Mouse (Mus musculus): ENCODE results near the gene Rps2. TPM values are rescaled to one million over a fixed set of nuclear protein-coding genes. Genes with fewer than 3 reads are reported as not detected.

Rps2 gene
- polyA plus RNA-seq, 1 experiment from 2014 or later, result 1,116 TPM

- no peak overlapping the region for H3K27ac ChIP-seq
Measured at GRCm38 (mm10) chr17:24687146-24687595, 30.7 kb upstream of the Rps2 start.

GRCm38 (mm10) chr17:24687599-24687998 is 30.3 kb upstream of the Rps2 start:
- 18% methylated on average over 23 of the region's 23 CpGs for WGBS
- no peak for ATAC-seq (ENCODE audit: insufficient number of reproducible peaks, insufficient read depth, low FRiP score, low TSS enrichment)
- no peak overlapping the region for H3K27ac ChIP-seq
- peak overlapping the region; percentile 32 for H3K4me3 ChIP-seq
- peaks cover 10% of the 10 kb centered on the region; the same call in 1 of the 2 replicates for H3K4me1 ChIP-seq
- peaks cover 7% of the 10 kb centered on the region for H3K36me3 ChIP-seq
- no peak overlapping the region for H3K9ac ChIP-seq
- H3K27me3 ChIP-seq, result peaks cover 49% of the 10 kb centered on the region
- H3K4me2 ChIP-seq (replicated peaks), result peak overlapping the region; percentile 47
- no peaks in the 10 kb centered on the region for H3K9me3 ChIP-seq

More at GRCm38 (mm10) chr17:24687146-24687595, 30.7 kb upstream of the Rps2 start:
- Histone ChIP-seq H3K4me2 (replicated peaks) (peak overlapping the region; percentile 47), H3K4me3 (peak overlapping the region; percentile 32), H3K9me3 (no peaks in the 10 kb centered on the region), H3K27me3 (peaks cover 49% of the 10 kb centered on the region), H3K36me3 (peaks cover 7% of the 10 kb centered on the region; the same call in 1 of the 2 replicates), H3K4me1 (peaks cover 10% of the 10 kb centered on the region; the same call in 1 of the 2 replicates), H3K9ac (no peak overlapping the region)
- ATAC-seq (ENCODE audit: insufficient number of reproducible peaks, insufficient read depth, low FRiP score, low TSS enrichment), result no peak
- 2% methylated on average over 25 of the region's 25 CpGs for WGBS

GRCm38 (mm10) chr17:24689251-24690081 is 28.4 kb upstream of the Rps2 start, which contains the start of gene Syngr3:
Syngr3 (minus strand) TSS chr17:24689955.
- Histone ChIP-seq H3K36me3 (peaks cover 15% of the 10 kb centered on the region), H3K9me3 (no peaks in the 10 kb centered on the region), H3K4me1 (peaks cover 10% of the 10 kb centered on the region; the same call in 1 of the 2 replicates), H3K27ac (no peak within 1 kb of the TSS), H3K9ac (peak within 1 kb of the TSS; percentile 60), H3K4me3 (peak within 1 kb of the TSS; percentile 61), H3K27me3 (peaks cover 49% of the 10 kb centered on the region), H3K4me2 (replicated peaks) (peak within 1 kb of the TSS; percentile 96)
- no peak for ATAC-seq (ENCODE audit: insufficient number of reproducible peaks, insufficient read depth, low FRiP score, low TSS enrichment)
- under 1% methylated on average over 44 of the region's 55 CpGs for WGBS

GRCm38 (mm10) chr17:24692385-24692784 is 25.5 kb upstream of the Rps2 start:
- Histone ChIP-seq H3K36me3 (peaks cover 15% of the 10 kb centered on the region), H3K9me3 (no peaks in the 10 kb centered on the region), H3K9ac (no peak overlapping the region), H3K4me3 (peak overlapping the region; percentile 1; the same call in 1 of the 2 replicates), H3K4me2 (replicated peaks) (no peak overlapping the region), H3K27ac (no peak overlapping the region), H3K27me3 (peaks cover 39% of the 10 kb centered on the region), H3K4me1 (peaks cover 19% of the 10 kb centered on the region)
- 90% methylated on average over 5 of the region's 5 CpGs for WGBS
- no peak for ATAC-seq (ENCODE audit: insufficient number of reproducible peaks, insufficient read depth, low FRiP score, low TSS enrichment)

GRCm38 (mm10) chr17:24695326-24696010 is 22.4 kb upstream of the Rps2 start:
- peak; percentile 8; the same call in 1 of the 2 replicates for ATAC-seq (ENCODE audit: insufficient number of reproducible peaks, insufficient read depth, low FRiP score, low TSS enrichment)
- WGBS, result 5% methylated on average over 51 of the region's 51 CpGs
- peaks cover 8% of the 10 kb centered on the region for H3K27me3 ChIP-seq

GRCm38 (mm10) chr17:24696011-24696697 is 21.8 kb upstream of the Rps2 start, which contains the start of the genes Gfer and Noxo1:
Gfer (minus strand) TSS chr17:24696156.
Noxo1 (plus strand) TSS chr17:24696234.
- H3K9ac ChIP-seq, result peak within 1 kb of the TSS; percentile 81
- H3K27ac ChIP-seq, result peak within 1 kb of the TSS; percentile 91
- H3K4me2 ChIP-seq (replicated peaks), result peak within 1 kb of the TSS; percentile 66
- ATAC-seq (ENCODE audit: insufficient number of reproducible peaks, insufficient read depth, low FRiP score, low TSS enrichment), result peak; percentile 85
- H3K4me3 ChIP-seq, result peak within 1 kb of the TSS; percentile 87
- peaks cover 1% of the 10 kb centered on the region; the same call in 1 of the 2 replicates for H3K27me3 ChIP-seq
- under 1% methylated on average over 66 of the region's 76 CpGs for WGBS
- no peaks in the 10 kb centered on the region for H3K9me3 ChIP-seq
- H3K36me3 ChIP-seq, result peaks cover 34% of the 10 kb centered on the region
- peaks cover 21% of the 10 kb centered on the region for H3K4me1 ChIP-seq

More at GRCm38 (mm10) chr17:24695326-24696010, 22.4 kb upstream of the Rps2 start:
- peak overlapping the region; percentile 81 for H3K9ac ChIP-seq
- H3K27ac ChIP-seq, result peak overlapping the region; percentile 91
- peak overlapping the region; percentile 66 for H3K4me2 ChIP-seq (replicated peaks)
- peaks cover 21% of the 10 kb centered on the region for H3K4me1 ChIP-seq
- H3K4me3 ChIP-seq, result peak overlapping the region; percentile 87
- H3K9me3 ChIP-seq, result no peaks in the 10 kb centered on the region
- peaks cover 27% of the 10 kb centered on the region for H3K36me3 ChIP-seq

DNA sequence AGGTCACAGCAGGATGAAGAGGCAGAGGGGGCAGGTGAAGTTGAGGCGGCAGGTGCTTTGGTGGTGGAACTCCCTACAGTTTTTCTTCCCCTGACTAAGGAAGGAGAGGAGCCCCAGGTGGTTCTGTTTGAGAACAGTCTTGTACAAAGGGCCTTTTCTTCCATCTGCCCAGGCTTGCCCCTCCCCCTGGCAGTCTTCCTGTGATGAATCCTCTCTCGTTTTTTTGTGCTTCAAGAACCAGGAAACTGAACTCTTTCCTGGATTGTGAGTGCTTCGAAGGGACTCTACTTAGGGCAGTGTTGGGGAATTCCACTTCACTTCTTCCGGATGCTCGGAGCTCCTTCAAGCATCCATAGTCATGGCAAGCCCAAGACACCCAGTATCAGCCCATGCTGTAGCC is 19.9 kb upstream of the Rps2 start:
- WGBS, result 11% methylated on average over 5 of the region's 5 CpGs
- H3K4me2 ChIP-seq (replicated peaks), result 0 out of 2 replicates have a peak overlapping the region, but pooled peaks have one; percentile 4
- H3K27ac ChIP-seq, result no peak overlapping the region
- H3K4me3 ChIP-seq, result no peak overlapping the region
- H3K9ac ChIP-seq, result no peak overlapping the region
- no peaks in the 10 kb centered on the region for H3K27me3 ChIP-seq
- ATAC-seq (ENCODE audit: insufficient number of reproducible peaks, insufficient read depth, low FRiP score, low TSS enrichment), result no peak
- peaks cover 40% of the 10 kb centered on the region for H3K36me3 ChIP-seq
- peaks cover 21% of the 10 kb centered on the region for H3K4me1 ChIP-seq
- H3K9me3 ChIP-seq, result no peaks in the 10 kb centered on the region

DNA sequence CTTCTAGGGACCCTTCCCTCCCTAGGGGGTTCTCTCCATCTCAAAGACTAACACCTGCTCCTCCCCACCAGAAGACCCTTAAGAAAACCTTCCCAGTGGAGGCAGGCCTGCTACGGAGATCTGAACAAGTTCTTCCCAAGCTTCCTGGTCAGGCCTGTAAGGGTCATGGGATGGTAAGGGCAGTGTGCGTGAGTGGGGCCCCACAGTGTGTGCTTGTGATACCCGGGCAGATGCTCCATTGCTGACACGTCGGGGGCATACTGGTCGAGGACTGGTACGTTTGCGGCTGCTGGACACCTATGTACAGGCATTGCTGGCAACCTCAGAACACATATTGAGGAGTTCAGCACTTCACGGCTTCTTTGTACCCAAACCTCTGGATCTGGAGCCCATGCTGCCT is 19.2 kb upstream of the Rps2 start:
- Histone ChIP-seq H3K9me3 (no peaks in the 10 kb centered on the region), H3K4me3 (no peak overlapping the region), H3K36me3 (peaks cover 39% of the 10 kb centered on the region), H3K4me2 (replicated peaks) (0 out of 2 replicates have a peak overlapping the region, but pooled peaks have one; percentile 4), H3K27me3 (no peaks in the 10 kb centered on the region), H3K27ac (no peak overlapping the region), H3K9ac (no peak overlapping the region), H3K4me1 (peaks cover 21% of the 10 kb centered on the region)
- 64% methylated on average over 9 of the region's 9 CpGs for WGBS
- no peak for ATAC-seq (ENCODE audit: insufficient number of reproducible peaks, insufficient read depth, low FRiP score, low TSS enrichment)

DNA sequence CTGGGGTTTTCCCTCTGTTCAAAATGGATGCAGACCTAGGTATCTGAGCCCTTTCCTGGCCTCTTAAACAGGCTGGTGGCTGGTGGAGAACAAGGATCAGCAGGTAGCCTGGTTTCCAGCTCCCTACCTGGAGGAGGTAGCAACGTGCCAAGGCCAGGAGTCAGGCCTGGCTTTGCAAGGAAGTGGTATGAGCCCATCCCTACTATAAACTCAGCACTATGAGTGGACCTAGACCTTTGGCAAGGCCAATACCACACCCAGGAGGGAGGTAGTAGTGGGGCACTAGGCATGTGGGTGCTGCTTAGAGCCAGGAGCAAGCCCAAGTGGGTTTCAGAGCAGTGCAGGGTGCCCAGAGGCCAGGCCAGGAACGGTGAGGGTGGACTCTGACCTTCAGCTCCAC is 18.4 kb upstream of the Rps2 start:
- H3K36me3 ChIP-seq, result peaks cover 46% of the 10 kb centered on the region
- no peak overlapping the region for H3K27ac ChIP-seq
- H3K9me3 ChIP-seq, result no peaks in the 10 kb centered on the region
- no peak overlapping the region for H3K9ac ChIP-seq
- H3K27me3 ChIP-seq, result no peaks in the 10 kb centered on the region
- no peak for ATAC-seq (ENCODE audit: insufficient number of reproducible peaks, insufficient read depth, low FRiP score, low TSS enrichment)
- 80% methylated on average over 2 of the region's 2 CpGs for WGBS
- peaks cover 21% of the 10 kb centered on the region for H3K4me1 ChIP-seq
- no peak overlapping the region for H3K4me2 ChIP-seq (replicated peaks)
- 0 out of 2 replicates have a peak overlapping the region, but pooled peaks have one; percentile 2 for H3K4me3 ChIP-seq

DNA sequence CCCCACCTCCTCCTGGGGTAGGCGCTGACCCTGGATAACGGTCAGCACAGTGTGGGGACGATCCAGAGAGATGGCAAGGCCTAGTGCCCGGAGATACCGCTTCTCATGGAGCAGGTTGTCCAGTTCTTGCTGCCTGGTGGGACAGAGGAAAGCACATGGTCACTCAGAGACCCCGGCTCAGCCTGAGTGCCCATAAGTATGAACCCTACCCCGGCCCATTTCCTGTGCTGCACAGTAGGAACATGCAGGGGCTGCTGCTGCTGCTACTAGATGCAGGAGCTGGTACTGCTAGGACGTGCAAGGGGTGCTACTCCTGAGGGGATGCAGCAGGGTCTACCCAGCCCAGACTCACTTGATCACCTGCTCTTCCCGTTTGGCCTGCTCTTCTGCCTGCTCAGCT is 16.7 kb upstream of the Rps2 start:
- no peak overlapping the region for H3K9ac ChIP-seq
- H3K4me1 ChIP-seq, result peaks cover 18% of the 10 kb centered on the region
- 95% methylated on average over 9 of the region's 9 CpGs for WGBS
- no peak overlapping the region for H3K4me2 ChIP-seq (replicated peaks)
- H3K27me3 ChIP-seq, result no peaks in the 10 kb centered on the region
- H3K27ac ChIP-seq, result no peak overlapping the region
- H3K9me3 ChIP-seq, result no peaks in the 10 kb centered on the region
- no peak for ATAC-seq (ENCODE audit: insufficient number of reproducible peaks, insufficient read depth, low FRiP score, low TSS enrichment)
- H3K4me3 ChIP-seq, result no peak overlapping the region
- peaks cover 57% of the 10 kb centered on the region for H3K36me3 ChIP-seq

DNA sequence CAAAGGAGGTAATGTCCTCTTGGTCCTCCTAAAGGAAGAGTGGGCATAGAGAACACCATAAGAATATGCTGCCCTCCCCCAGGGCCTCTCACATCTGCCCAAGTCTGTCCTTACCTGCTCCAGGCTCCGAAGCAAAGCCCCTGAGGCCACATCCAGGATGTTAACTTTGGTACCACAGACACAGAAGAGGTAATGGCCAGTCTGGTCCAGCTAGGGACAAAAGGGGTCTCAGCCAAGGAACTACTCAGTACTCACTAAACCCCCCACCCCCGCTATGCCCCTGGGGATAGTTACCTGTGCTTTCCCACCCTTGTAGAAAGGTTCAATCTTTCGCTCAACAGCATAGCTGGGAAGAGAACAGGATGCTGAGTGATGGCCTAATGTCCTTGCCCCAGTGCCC is 12.1 kb upstream of the Rps2 start:
- 0 out of 2 replicates have a peak overlapping the region, but pooled peaks have one; percentile 82 for H3K4me3 ChIP-seq
- no peaks in the 10 kb centered on the region for H3K27me3 ChIP-seq
- ATAC-seq (ENCODE audit: insufficient number of reproducible peaks, insufficient read depth, low FRiP score, low TSS enrichment), result no peak
- peaks cover 11% of the 10 kb centered on the region for H3K4me1 ChIP-seq
- no peaks in the 10 kb centered on the region for H3K9me3 ChIP-seq
- H3K27ac ChIP-seq, result no peak overlapping the region
- H3K36me3 ChIP-seq, result peaks cover 42% of the 10 kb centered on the region
- no peak overlapping the region for H3K9ac ChIP-seq
- 95% methylated on average over 3 of the region's 3 CpGs for WGBS
- peak overlapping the region; percentile 71; the same call in 1 of the 2 replicates for H3K4me2 ChIP-seq (replicated peaks)

Data from embryonic facial prominence, embryonic 12.5 days (tissue).